Mouse (Mus musculus) CH12.LX (cell line): ENCODE results near the gene Zcchc10. TPM values are rescaled to one million over a fixed set of nuclear protein-coding genes. Genes with fewer than 3 reads are reported as not detected.

Experiments used
- DNase-seq: peaks from one replicate; pipeline ENCODE4 v3.0.0-alpha.2; 2013; ENCODE audit errors: extremely low read depth
- H3K27ac ChIP-seq: 2 replicates; pipeline ENCODE4 v1.5.1; 2012; ENCODE audit warnings: low read depth, mild to moderate bottlenecking, control low read depth, moderate library complexity; ENCODE audit not compliant: insufficient read depth
- H3K27me3 ChIP-seq: replicated peaks from 2 replicates; pipeline ENCODE3; 2012; ENCODE audit warnings: inconsistent platforms
- H3K36me3 ChIP-seq, 2 experiments: replicated peaks in 1 of 2; 2 replicates each; pipeline versions ENCODE3 to v1.6.1; 2012; ENCODE audit warnings: inconsistent platforms in 1 of 2, low read length in 1 of 2, mild to moderate bottlenecking in 1 of 2, mixed read lengths in 1 of 2, moderate library complexity in 1 of 2; ENCODE audit not compliant: control insufficient read depth in 1 of 2, insufficient read depth in 1 of 2
- H3K4me1 ChIP-seq, 2 experiments: 2 replicates each; pipeline ENCODE4 v1.6.1; 2012; ENCODE audit warnings: inconsistent platforms in 1 of 2, moderate library complexity in 1 of 2; ENCODE audit not compliant: insufficient read depth in 2 of 2, control insufficient read depth in 1 of 2
- H3K4me2 ChIP-seq: 2 replicates; pipeline ENCODE4 v1.6.1; 2012; ENCODE audit warnings: low read depth, mild to moderate bottlenecking, control low read depth; ENCODE audit not compliant: poor library complexity, insufficient read depth, severe bottlenecking
- H3K4me3 ChIP-seq, 3 experiments: fragments of 150-350 bp in 1 of 3; sonication (generic) in 1 of 3; replicated peaks in 1 of 3; 2 replicates each; pipeline versions ENCODE3 to v1.5.1; 2011 to 2012; ENCODE audit warnings: low read depth in 2 of 3, low read length in 2 of 3, mild to moderate bottlenecking in 2 of 3, moderate library complexity in 2 of 3, control low read depth in 1 of 3, improper control_type of control experiment in 1 of 3, inconsistent platforms in 1 of 3, mixed read lengths in 1 of 3; ENCODE audit not compliant: poor library complexity in 1 of 3
- H3K79me2 ChIP-seq: replicated peaks from 2 replicates; pipeline ENCODE4 v1.6.1; 2012; ENCODE audit warnings: mild to moderate bottlenecking, moderate library complexity; ENCODE audit not compliant: control insufficient read depth, poor library complexity, insufficient read depth, severe bottlenecking; ENCODE audit errors: extremely low read depth
- H3K9ac ChIP-seq: 2 replicates; pipeline ENCODE4 v1.6.1; 2012; ENCODE audit warnings: low read depth, mild to moderate bottlenecking, control low read depth, moderate library complexity; ENCODE audit not compliant: insufficient read depth
- H3K9me3 ChIP-seq: replicated peaks from 2 replicates; pipeline ENCODE3; 2012; ENCODE audit warnings: low read length, inconsistent platforms, mixed read lengths
- BHLHE40 ChIP-seq: IDR thresholded peaks from 2 replicates; pipeline ENCODE4 v1.6.1; 2011; ENCODE audit warnings: mild to moderate bottlenecking, low read depth, low read length, improper control_type of control experiment
- CHD1 ChIP-seq: IDR thresholded peaks from 2 replicates; pipeline ENCODE4 v1.6.1; 2012; ENCODE audit warnings: low read depth, low read length, improper control_type of control experiment, inconsistent platforms
- CHD2 ChIP-seq: IDR thresholded peaks from 2 replicates; pipeline ENCODE4 v1.6.1; 2011; ENCODE audit warnings: low read length, improper control_type of control experiment
- CTCF ChIP-seq, 2 experiments: IDR thresholded peaks in 1 of 2; conservative IDR thresholded peaks in 1 of 2; 2 replicates each; pipeline ENCODE4 v1.5.1; 2011 to 2012; ENCODE audit warnings: low read depth in 2 of 2, low read length in 2 of 2, improper control_type of control experiment in 1 of 2, inconsistent platforms in 1 of 2, mild to moderate bottlenecking in 1 of 2, moderate library complexity in 1 of 2
- E2F4 ChIP-seq: IDR thresholded peaks from 2 replicates; pipeline ENCODE4 v1.6.1; 2011; ENCODE audit warnings: low read depth, low read length, improper control_type of control experiment; ENCODE audit not compliant: insufficient replicate concordance
- ELF1 ChIP-seq: IDR thresholded peaks from 2 replicates; pipeline ENCODE4 v1.6.1; 2014; ENCODE audit warnings: low read depth, mild to moderate bottlenecking, inconsistent platforms, low read length, improper control_type of control experiment
- EP300 ChIP-seq: IDR thresholded peaks from 2 replicates; pipeline ENCODE4 v1.6.1; 2011; ENCODE audit warnings: low read length, improper control_type of control experiment
- ETS1 ChIP-seq: conservative IDR thresholded peaks from 2 replicates; pipeline ENCODE4 v1.6.1; 2012; ENCODE audit warnings: low read depth, mild to moderate bottlenecking, inconsistent platforms, low read length, improper control_type of control experiment, moderate library complexity
- GABPA ChIP-seq: IDR thresholded peaks from 2 replicates; pipeline ENCODE4 v1.6.1; 2012; ENCODE audit warnings: low read depth, low read length, improper control_type of control experiment, inconsistent platforms; ENCODE audit not compliant: insufficient replicate concordance
- HCFC1 ChIP-seq: IDR thresholded peaks from 2 replicates; pipeline ENCODE4 v1.6.1; 2012; ENCODE audit warnings: low read depth, mild to moderate bottlenecking, inconsistent platforms, low read length, improper control_type of control experiment
- IRF4 ChIP-seq: IDR thresholded peaks from 2 replicates; pipeline ENCODE4 v1.6.1; 2014; ENCODE audit warnings: low read depth, mild to moderate bottlenecking, inconsistent platforms, low read length, improper control_type of control experiment
- KAT2A ChIP-seq: IDR thresholded peaks from 2 replicates; pipeline ENCODE4 v1.6.1; 2012; ENCODE audit warnings: low read length, improper control_type of control experiment, inconsistent platforms; ENCODE audit not compliant: insufficient replicate concordance
- MAFK ChIP-seq: IDR thresholded peaks from 2 replicates; pipeline ENCODE4 v1.6.1; 2011; ENCODE audit warnings: low read length, improper control_type of control experiment; ENCODE audit not compliant: insufficient replicate concordance
- MAX ChIP-seq: IDR thresholded peaks from 2 replicates; pipeline ENCODE4 v1.6.1; 2011; ENCODE audit warnings: low read length, improper control_type of control experiment
- MAZ ChIP-seq: IDR thresholded peaks from 2 replicates; pipeline ENCODE4 v1.6.1; 2012; ENCODE audit warnings: low read depth, mild to moderate bottlenecking, inconsistent platforms, low read length, improper control_type of control experiment, moderate library complexity
- MEF2A ChIP-seq: IDR thresholded peaks from 2 replicates; pipeline ENCODE4 v1.6.1; 2014; ENCODE audit warnings: low read depth, mild to moderate bottlenecking, inconsistent platforms, low read length, improper control_type of control experiment, borderline replicate concordance
- MXI1 ChIP-seq: IDR thresholded peaks from 2 replicates; pipeline ENCODE4 v1.6.1; 2011; ENCODE audit warnings: mild to moderate bottlenecking, low read depth, low read length, improper control_type of control experiment
- MYC ChIP-seq: IDR thresholded peaks from 2 replicates; pipeline ENCODE4 v1.6.1; 2011; ENCODE audit warnings: low read depth, mild to moderate bottlenecking, improper control_type of control experiment, low read length
- NRF1 ChIP-seq: IDR thresholded peaks from 2 replicates; pipeline ENCODE4 v1.6.1; 2014; ENCODE audit warnings: low read depth, mild to moderate bottlenecking, inconsistent platforms, low read length, improper control_type of control experiment, moderate library complexity
- POLR2A ChIP-seq: IDR thresholded peaks from 2 replicates; pipeline ENCODE4 v1.6.1; 2011; ENCODE audit warnings: low read depth, mild to moderate bottlenecking, improper control_type of control experiment, low read length
- POLR2AphosphoS2 ChIP-seq: IDR thresholded peaks from 2 replicates; pipeline ENCODE4 v1.6.1; 2011; ENCODE audit warnings: low read depth, low read length, improper control_type of control experiment
- RAD21 ChIP-seq: IDR thresholded peaks from 2 replicates; pipeline ENCODE4 v1.6.1; 2011; ENCODE audit warnings: low read depth, mild to moderate bottlenecking, low read length, improper control_type of control experiment, moderate library complexity
- RCOR1 ChIP-seq: conservative IDR thresholded peaks from 2 replicates; pipeline ENCODE4 v1.6.1; 2012; ENCODE audit warnings: low read depth, mild to moderate bottlenecking, inconsistent platforms, low read length, improper control_type of control experiment
- SIN3A ChIP-seq: IDR thresholded peaks from 2 replicates; pipeline ENCODE4 v1.6.1; 2012; ENCODE audit warnings: low read length, improper control_type of control experiment, inconsistent platforms
- SMC3 ChIP-seq: IDR thresholded peaks from 2 replicates; pipeline ENCODE4 v1.6.1; 2011; ENCODE audit warnings: low read depth, low read length, improper control_type of control experiment
- TCF12 ChIP-seq: IDR thresholded peaks from 2 replicates; pipeline ENCODE4 v1.6.1; 2014; ENCODE audit warnings: low read depth, mild to moderate bottlenecking, inconsistent platforms, low read length, improper control_type of control experiment
- ZC3H11A ChIP-seq: IDR thresholded peaks from 2 replicates; pipeline ENCODE4 v1.6.1; 2012; ENCODE audit warnings: low read depth, mild to moderate bottlenecking, inconsistent platforms, low read length, improper control_type of control experiment
- ZKSCAN1 ChIP-seq: IDR thresholded peaks from 2 replicates; pipeline ENCODE4 v1.6.1; 2012; ENCODE audit warnings: low read depth, inconsistent platforms, low read length, improper control_type of control experiment, borderline replicate concordance
- ZMIZ1 ChIP-seq: IDR thresholded peaks from 2 replicates; pipeline ENCODE4 v1.6.1; 2012; ENCODE audit warnings: low read depth, mild to moderate bottlenecking, inconsistent platforms, low read length, improper control_type of control experiment
- ZNF384 ChIP-seq: IDR thresholded peaks from 2 replicates; pipeline ENCODE4 v1.6.1; 2012; ENCODE audit warnings: low read depth, low read length, improper control_type of control experiment, inconsistent platforms
- dilution Hi-C: fragments of 300-500 bp; cut with MboI; formaldehyde crosslinking; loops from 2 replicates; pipeline ENCODE4 v1.14.3; 2020; ENCODE audit warnings: low sequenced_read_pairs; ENCODE audit not compliant: extremely low pct_unique_long_range_greater_than_20kb, extremely low pct_ligation_motif_present
- in situ Hi-C: fragments of 300-500 bp; cut with MboI; formaldehyde crosslinking; loops from 3 replicates; pipeline ENCODE4 v1.14.3; 2019; ENCODE audit warnings: low sequenced_read_pairs, low pct_ligation_motif_present, low pct_unique_long_range_greater_than_20kb, mixed read lengths
- polyA plus RNA-seq: library from polyadenylated mRNA; unstranded; fragments of >175 nt; gene quantifications from 2 replicates; pipeline ENCODE4 v1.2.1, GENCODE M21; 2012; ENCODE audit warnings: low read depth; ENCODE audit not compliant: insufficient read length
- total RNA-seq, 2 experiments: library from RNA; depleted of rRNA; stranded (reverse); fragments of 300-350 nt in 1 of 2; fragments of >200 nt in 1 of 2; gene quantifications; 2 replicates each; pipeline ENCODE4 v1.2.3; 2012 to 2014

The Zcchc10 gene
- total and polyA plus RNA-seq, 3 experiments: 4.9 to 72.4 (median 24.3) TPM

DNA sequence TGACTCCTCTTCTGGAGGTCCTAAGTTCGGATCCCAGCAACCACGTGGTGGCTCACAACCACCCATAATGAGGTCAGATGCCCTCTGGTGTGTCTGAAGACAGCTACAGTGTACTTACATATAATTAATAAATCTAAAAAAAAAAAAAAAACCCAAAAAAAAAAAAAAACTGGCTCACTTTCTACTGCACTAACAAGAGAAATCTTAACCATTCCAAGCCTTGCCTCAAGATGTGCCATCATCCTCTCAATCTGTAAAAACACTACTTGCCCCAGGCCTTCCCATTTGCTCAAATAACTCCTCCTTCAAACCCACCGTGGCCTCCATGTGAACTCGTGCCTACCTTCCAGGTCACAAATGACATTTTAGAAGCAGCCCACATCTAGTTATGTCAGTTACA is 27.6 kb upstream of the Zcchc10 start:
- H3K9ac ChIP-seq: peak overlapping the region; percentile 39; the same call in 1 of the 2 replicates
- DNase-seq: no peak
- peaks cover 10 to 61% of the 10 kb centered on the region in 2 experiments for H3K36me3 ChIP-seq

DNA sequence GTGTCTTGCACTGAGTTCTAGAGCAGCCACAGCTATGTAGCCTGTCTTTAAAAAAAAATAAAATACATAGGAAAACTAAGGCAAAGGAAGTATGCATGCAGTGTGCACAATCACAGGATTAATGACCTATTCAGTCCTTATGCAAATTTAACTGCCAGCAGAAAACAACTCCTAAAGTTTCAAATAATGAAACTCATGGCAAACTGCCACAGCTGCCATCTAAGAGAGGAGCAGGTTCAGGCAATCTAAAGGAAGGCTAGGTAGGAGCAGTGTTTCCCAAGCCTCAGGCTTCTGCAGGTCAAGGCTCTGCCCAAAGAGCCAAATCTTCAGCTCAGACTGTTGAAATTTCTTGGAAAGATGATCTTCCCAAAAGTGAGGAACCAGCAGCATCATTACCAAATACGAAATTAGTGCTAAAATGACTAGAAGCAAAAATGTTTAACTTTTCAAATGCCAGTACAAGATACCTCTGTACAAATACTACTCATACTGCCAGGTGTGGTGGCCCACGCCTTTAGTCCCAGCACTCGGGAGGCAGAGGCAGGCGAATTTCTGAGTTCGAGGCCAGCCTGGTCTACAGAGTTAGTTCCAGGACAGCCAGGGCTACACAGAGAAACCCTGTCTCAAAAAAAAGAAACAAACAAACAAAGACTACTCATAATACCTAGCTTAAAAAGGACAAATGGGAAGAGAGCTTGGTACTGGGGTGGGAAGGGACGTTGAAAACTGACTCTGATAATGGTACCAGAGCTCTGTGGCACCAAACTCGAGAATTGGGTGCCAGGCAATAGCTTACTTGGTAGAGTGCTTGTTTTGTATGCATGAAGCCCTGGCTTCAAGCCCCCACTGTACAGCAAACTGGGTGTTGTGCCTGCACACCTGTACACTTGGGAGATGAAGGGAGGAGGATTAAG is 26.3 kb upstream of the Zcchc10 start:
- peaks cover 67% of the 10 kb centered on the region for H3K79me2 ChIP-seq
- peak overlapping the region; percentile 52 for H3K4me2 ChIP-seq
- H3K9me3 ChIP-seq: no peaks in the 10 kb centered on the region
- no peak overlapping the region for H3K27ac ChIP-seq
- dilution Hi-C loops (no loop called here), in situ Hi-C loops (no loop called here)
- H3K36me3 ChIP-seq: peaks cover 6 to 49% of the 10 kb centered on the region in 2 experiments
- H3K9ac ChIP-seq: peak overlapping the region; percentile 99
- no peak for DNase-seq
- TF ChIP-seq ZNF384 (no peak), IRF4 (no peak), MAFK (no peak), TCF12 (no peak), ETS1 (no peak), RCOR1 (no peak), ZC3H11A (no peak), POLR2AphosphoS2 (peak; percentile 82), SIN3A (peak; percentile 54), CTCF (conservative IDR thresholded peaks at IDR 0.05 in 1 of 2, IDR thresholded peaks at IDR 0.05 in 1 of 2; ENCODE audit: low read depth in 2 of 2, low read length in 2 of 2) (no peak), CHD2 (no peak), ZMIZ1 (peak; percentile 56; the same call in 1 of the 2 replicates), ELF1 (no peak)
- no peaks in the 10 kb centered on the region for H3K27me3 ChIP-seq
- peaks cover 6 to 53% of the 10 kb centered on the region in 2 experiments for H3K4me1 ChIP-seq
- peak overlapping the region; percentile 91 to 95 (median 93) for H3K4me3 ChIP-seq

More for the DNA sequence above, 27.6 kb upstream of the Zcchc10 start:
- TF ChIP-seq POLR2A (peak; percentile 47), EP300 (no peak), MYC (peak; percentile 1; the same call in 1 of the 2 replicates), TCF12 (no peak), RAD21 (no peak), CHD1 (no peak), ELF1 (no peak), NRF1 (no peak), GABPA (no peak), SIN3A (no peak), IRF4 (no peak), ETS1 (no peak), ZKSCAN1 (no peak), CTCF (conservative IDR thresholded peaks at IDR 0.05 in 1 of 2, IDR thresholded peaks at IDR 0.05 in 1 of 2; ENCODE audit: low read depth in 2 of 2, low read length in 2 of 2) (no peak), SMC3 (no peak), MAX (no peak), KAT2A (no peak), E2F4 (no peak), MXI1 (peak; percentile 39; the same call in 1 of the 2 replicates), ZNF384 (peak; percentile 61), MEF2A (no peak), HCFC1 (no peak), ZC3H11A (no peak), BHLHE40 (no peak), MAZ (no peak)
- Histone ChIP-seq H3K4me1 (peaks cover 6 to 53% of the 10 kb centered on the region in 2 experiments), H3K9me3 (no peaks in the 10 kb centered on the region), H3K27me3 (no peaks in the 10 kb centered on the region), H3K79me2 (peaks cover 81% of the 10 kb centered on the region), H3K4me2 (peak overlapping the region; percentile 52), H3K27ac (0 out of 2 replicates have a peak overlapping the region, but pooled peaks have one; percentile 4), H3K4me3 (no peak overlapping the region)
- dilution Hi-C loops: no loop called here
- in situ Hi-C loops: no loop called here
